Comparison of ENCODE assay signal across 8 mouse cellular contexts in the genomic region with DNA sequence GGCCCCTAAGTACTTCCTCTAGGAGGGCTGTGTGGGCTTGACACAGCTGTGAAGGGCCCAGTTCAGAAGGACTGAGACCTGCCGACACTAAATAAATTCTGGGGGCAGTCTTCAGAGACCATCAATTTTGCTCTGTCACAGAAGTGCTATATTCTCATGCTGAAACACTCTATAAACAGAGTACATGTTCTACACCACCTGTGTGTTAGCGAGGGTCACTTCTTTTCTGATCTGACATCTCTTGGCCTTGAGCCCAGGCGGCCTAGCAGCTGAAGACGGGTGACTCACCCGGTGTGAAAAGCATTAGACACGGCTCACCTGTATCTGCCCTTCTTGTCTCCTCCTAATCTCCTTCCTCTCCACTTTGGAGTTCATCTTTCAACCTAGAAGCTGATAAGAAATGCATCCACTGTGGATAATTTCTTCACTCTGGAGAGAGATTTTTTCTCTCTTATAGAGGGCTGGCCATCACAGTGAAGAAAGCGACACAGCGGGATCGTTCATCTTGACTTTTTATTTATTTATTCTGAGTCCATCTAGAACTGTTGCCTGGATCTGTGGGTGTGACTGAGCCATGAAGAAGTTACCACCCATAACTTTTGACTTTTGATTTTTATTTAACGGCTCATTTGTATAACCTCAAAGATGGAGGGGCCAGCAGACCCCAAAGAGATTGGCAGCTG.
DNase-seq lines count a peak whose midpoint lies in the region; ATAC-seq lines count a peak whose summit lies in the region.

No protein-coding gene starts in this region.

- no peaks in the 10 kb centered on the region for H3K27me3 ChIP-seq in kidney, embryonic 14.5 days (ENCODE audit: control insufficient read depth, insufficient read depth, low read length)
- H3K27me3 ChIP-seq in forebrain, embryonic 14.5 days (replicated peaks; ENCODE audit: control insufficient read depth, insufficient read depth, low read length) = no peaks in the 10 kb centered on the region
- peaks cover 3% of the 10 kb centered on the region; the same call in 1 of the 2 replicates for H3K27me3 ChIP-seq in midbrain, embryonic 11.5 days (ENCODE audit: control insufficient read depth, insufficient read depth, low read length)

- peaks cover 35% of the 10 kb centered on the region for H3K4me1 ChIP-seq in kidney, embryonic 14.5 days (ENCODE audit: control insufficient read depth, insufficient read depth, low read length)
- peaks cover 45% of the 10 kb centered on the region for H3K4me1 ChIP-seq in forebrain, embryonic 14.5 days (ENCODE audit: control insufficient read depth, insufficient read depth, low read length)
- peaks cover 37% of the 10 kb centered on the region for H3K4me1 ChIP-seq in midbrain, embryonic 11.5 days (ENCODE audit: control insufficient read depth, insufficient read depth, low read length)

- no peaks in the 10 kb centered on the region for H3K36me3 ChIP-seq in kidney, embryonic 14.5 days (ENCODE audit: control insufficient read depth, insufficient read depth, low read length)
- H3K36me3 ChIP-seq in forebrain, embryonic 14.5 days (ENCODE audit: control insufficient read depth, insufficient read depth, low read length) = no peaks in the 10 kb centered on the region
- no peaks in the 10 kb centered on the region for H3K36me3 ChIP-seq in midbrain, embryonic 11.5 days (ENCODE audit: control insufficient read depth, insufficient read depth, low read length)

- H3K9ac ChIP-seq in kidney, embryonic 14.5 days (ENCODE audit: low read depth, low read length) = no peak overlapping the region
- peak overlapping the region; percentile 32; the same call in 1 of the 2 replicates for H3K9ac ChIP-seq in forebrain, embryonic 14.5 days (ENCODE audit: low read length)
- no peak overlapping the region for H3K9ac ChIP-seq in midbrain, embryonic 11.5 days (ENCODE audit: low read length)

- H3K4me3 ChIP-seq in kidney, embryonic 14.5 days (ENCODE audit: low read length) = no peak overlapping the region
- H3K4me3 ChIP-seq in forebrain, embryonic 14.5 days (ENCODE audit: low read depth, low read length) = no peak overlapping the region
- no peak overlapping the region for H3K4me3 ChIP-seq in midbrain, embryonic 11.5 days (ENCODE audit: low read depth, low read length)

- ATAC-seq in kidney, embryonic 14.5 days (ENCODE audit: low FRiP score, low TSS enrichment) = peak; percentile 59; the same call in 1 of the 2 replicates
- no peak for ATAC-seq in forebrain, embryonic 14.5 days
- ATAC-seq in midbrain, embryonic 11.5 days (ENCODE audit: low FRiP score) = 0 out of 2 replicates have a peak, but pooled peaks have one; percentile 29
- no peak for ATAC-seq in monocyte, adult 5-6 weeks (replicated peaks; ENCODE audit: insufficient number of reproducible peaks, low FRiP score, low TSS enrichment, poor library complexity, severe bottlenecking)

- WGBS in kidney, embryonic 14.5 days = 17% methylated on average over 10 of the region's 10 CpGs
- 31% methylated on average over 10 of the region's 10 CpGs for WGBS in forebrain, embryonic 14.5 days
- WGBS in midbrain, embryonic 11.5 days = 44% methylated on average over 10 of the region's 10 CpGs

- H3K4me2 ChIP-seq in kidney, embryonic 14.5 days (replicated peaks; ENCODE audit: low read depth, low read length) = peak overlapping the region; percentile 13
- H3K4me2 ChIP-seq in forebrain, embryonic 14.5 days (ENCODE audit: low read length) = peak overlapping the region; percentile 35
- H3K4me2 ChIP-seq in midbrain, embryonic 11.5 days = peak overlapping the region; percentile 26; the same call in 1 of the 2 replicates

- peak overlapping the region; percentile 43; the same call in 1 of the 2 replicates for H3K27ac ChIP-seq in kidney, embryonic 14.5 days (ENCODE audit: low read depth, low read length)
- H3K27ac ChIP-seq in forebrain, embryonic 14.5 days (ENCODE audit: low read depth, low read length) = peak overlapping the region; percentile 81; the same call in 1 of the 2 replicates
- peak overlapping the region; percentile 71 for H3K27ac ChIP-seq in midbrain, embryonic 11.5 days (ENCODE audit: low read depth, low read length)

- H3K9me3 ChIP-seq in kidney, embryonic 14.5 days (ENCODE audit: control insufficient read depth, low read length) = no peaks in the 10 kb centered on the region
- no peaks in the 10 kb centered on the region for H3K9me3 ChIP-seq in forebrain, embryonic 14.5 days (replicated peaks; ENCODE audit: control insufficient read depth, low read length)
- H3K9me3 ChIP-seq in midbrain, embryonic 11.5 days (ENCODE audit: control insufficient read depth, low read length) = no peaks in the 10 kb centered on the region; the same call in 1 of the 2 replicates

- no peak for DNase-seq in kidney, adult 18-20 months
- DNase-seq in cerebellum, adult 9-11 months = peak; percentile 31
- DNase-seq in forebrain, embryonic 14.5 days (ENCODE audit: low spot score) = peak; percentile 44
- peak; percentile 87 for DNase-seq in midbrain, embryonic 11.5 days (ENCODE audit: low spot score, missing footprints)
- no peak for DNase-seq in thymus, postnatal 4 days
- DNase-seq in right cerebral cortex, adult 2 months (ENCODE audit: low spot score in 2 of 2) = no peak

Comparison
In these comparisons a context has a peak if more than half of its experiments do, and no peak if none do; other contexts are left out.
1. ATAC-seq: peak in kidney, embryonic 14.5 days (single experiment) and midbrain, embryonic 11.5 days (single experiment); none in forebrain, embryonic 14.5 days (single experiment) and monocyte, adult 5-6 weeks (single experiment).
2. DNase-seq: peak in cerebellum, adult 9-11 months (single experiment), forebrain, embryonic 14.5 days (single experiment) and midbrain, embryonic 11.5 days (single experiment); none in kidney, adult 18-20 months (single experiment), thymus, postnatal 4 days (single experiment) and right cerebral cortex, adult 2 months (0 of 2).
3. Peak in every context shown above with its lines, with median percentiles within 50 percentile points of each other: H3K27ac ChIP-seq and H3K4me2 ChIP-seq.